Mouse (Mus musculus): ENCODE measurements around the gene Depdc5. TPM values are rescaled to one million over a fixed set of nuclear protein-coding genes. Genes with fewer than 3 reads are reported as not detected.
"Not testable (repeated sequence)": the region's sequence is repeated elsewhere in the genome, so short reads cannot be mapped to it uniquely, and the experiment has no call there.

The Depdc5 gene
- total and polyA plus RNA-seq, 3 experiments: 8.6 to 33.3 (median 28.6) TPM

- DNase-seq: no peak
These were observed 44.0 kb downstream of the Depdc5 start for GRCm38 (mm10) chr5:32907496-32907895.

GRCm38 (mm10) chr5:32914071-32914470 is 50.6 kb downstream of the Depdc5 start:
- DNase-seq: no peak

DNA sequence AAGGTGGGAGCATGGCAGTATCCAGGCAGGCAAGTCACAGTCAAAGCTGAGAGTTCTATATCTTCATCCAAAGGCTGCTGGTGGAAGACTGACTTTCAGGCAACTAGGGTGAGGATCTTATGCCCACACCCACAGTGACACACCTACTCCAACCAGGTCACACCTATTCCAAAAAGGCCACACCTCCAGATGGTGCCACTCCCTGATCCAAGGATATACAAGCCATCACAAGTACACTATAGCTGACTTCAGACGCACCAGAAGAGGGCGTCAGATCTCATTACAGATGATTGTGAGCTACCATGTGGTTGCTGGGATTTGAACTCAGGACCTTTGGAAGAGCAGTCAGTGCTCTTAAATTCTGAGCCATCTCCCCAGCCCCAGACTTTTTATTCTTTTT is 55.8 kb downstream of the Depdc5 start:
- not testable (repeated sequence) for DNase-seq

DNA sequence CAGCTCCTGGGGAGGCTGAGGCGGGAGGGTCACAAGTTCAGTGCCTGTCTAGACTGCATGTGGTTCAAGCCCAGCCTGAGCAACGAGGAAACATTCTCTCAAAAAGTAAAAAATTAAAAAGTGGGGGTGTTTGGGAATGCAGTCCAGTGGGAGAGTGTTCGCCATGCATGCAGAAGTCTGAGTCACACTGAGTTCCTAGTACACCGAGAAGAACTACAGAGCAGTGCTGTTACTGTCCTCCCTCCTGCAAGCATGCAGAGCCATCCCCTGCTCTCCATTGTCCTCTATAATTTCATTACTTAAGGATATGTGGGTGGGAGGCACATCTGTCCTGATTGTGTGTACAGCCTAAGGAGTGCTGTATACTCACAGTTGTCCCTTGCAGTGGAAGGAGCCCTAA is 59.4 kb downstream of the Depdc5 start:
- DNase-seq: no peak

DNA sequence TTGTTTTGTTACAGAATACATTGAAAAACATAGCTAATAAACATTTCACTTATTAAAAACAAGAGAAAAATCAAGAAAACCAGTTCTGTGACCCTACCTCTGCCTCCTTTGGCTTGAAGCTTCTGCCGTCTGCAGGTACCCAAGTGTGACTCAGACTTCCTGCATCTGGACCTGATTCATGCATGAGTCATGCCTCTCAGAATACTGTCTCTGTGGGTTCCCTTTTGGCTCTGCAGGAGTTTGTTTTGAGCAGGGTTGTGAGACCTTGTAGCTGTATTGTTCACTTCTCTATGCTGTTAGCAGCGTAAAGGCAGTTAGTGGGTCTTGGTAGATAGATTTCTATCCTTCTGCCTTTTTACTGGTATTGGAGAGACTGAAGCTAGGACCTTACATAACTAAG is 67.3 kb downstream of the Depdc5 start:
- peak; percentile 79 for DNase-seq

DNA sequence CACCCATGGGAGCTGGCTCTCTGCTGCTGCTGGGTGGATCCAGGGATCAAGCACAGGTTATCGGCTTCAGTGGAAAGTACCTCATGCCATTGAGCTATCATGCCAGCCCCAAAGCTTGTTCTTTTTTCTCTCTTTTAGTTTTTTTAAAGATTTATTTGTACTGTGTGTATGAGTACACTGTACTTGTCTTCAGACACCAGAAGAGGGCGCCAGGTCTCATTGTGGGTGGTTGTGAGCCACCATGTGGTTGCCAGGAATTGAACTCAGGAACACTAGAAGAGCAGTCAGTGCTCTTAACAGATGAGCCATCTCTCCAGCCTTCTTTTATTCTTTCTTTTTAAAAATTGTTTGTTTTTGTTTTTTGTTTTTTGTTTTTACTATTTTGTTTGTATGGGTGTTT is 71.2 kb downstream of the Depdc5 start:
- no peak for DNase-seq

DNA sequence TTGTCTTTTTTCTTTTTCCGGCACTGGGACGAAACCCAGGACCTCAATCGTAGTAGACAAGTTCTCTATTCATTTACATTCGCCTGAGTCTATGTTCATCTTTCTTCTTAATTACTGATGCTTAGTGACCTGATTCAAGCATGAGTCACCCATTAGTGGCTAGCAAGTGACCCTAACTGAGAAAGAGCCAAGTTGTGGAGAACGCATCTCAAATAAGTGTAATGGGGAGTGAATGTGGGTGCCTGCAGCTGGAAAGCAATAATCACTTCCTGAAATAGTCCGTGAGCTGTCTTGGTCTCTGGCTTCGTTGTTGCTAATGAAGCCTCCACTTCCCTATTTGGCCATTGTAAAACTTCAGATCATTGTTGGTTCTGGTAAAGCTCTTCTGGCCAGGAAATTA is 77.1 kb downstream of the Depdc5 start:
- no peak for DNase-seq

GRCm38 (mm10) chr5:32941209-32941924 is 77.9 kb downstream of the Depdc5 start:
- no peak for DNase-seq

- DNase-seq: no peak
These were observed 86.6 kb downstream of the Depdc5 start for GRCm38 (mm10) chr5:32950077-32950476.

DNA sequence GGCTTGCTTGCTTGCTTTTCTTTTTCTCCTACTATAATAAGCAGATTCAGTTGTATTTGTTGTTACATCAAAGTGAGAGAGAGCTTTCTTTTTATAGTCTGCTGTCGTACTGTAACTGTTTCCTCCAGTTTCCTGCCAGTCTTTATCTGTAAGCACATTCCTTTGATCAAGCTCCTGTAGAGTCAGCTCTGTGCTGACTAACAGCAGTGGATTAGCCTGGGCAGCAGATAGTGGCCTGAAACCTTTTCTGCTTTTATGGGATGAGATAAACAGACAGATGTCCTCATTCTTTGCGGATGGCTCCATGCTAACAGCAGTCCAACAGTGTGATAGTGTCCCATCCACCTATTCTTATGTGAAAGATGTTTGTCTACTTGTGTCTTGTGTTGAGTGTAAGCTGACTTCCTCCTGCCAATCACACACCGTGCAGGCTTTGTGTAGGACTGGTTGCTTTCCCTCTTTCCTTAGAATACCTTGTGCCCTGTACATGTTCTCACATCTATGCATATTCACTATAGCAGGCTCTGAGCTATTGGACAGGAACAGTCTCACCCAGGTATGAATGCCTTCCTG is 87.3 kb downstream of the Depdc5 start:
- DNase-seq: no peak

GRCm38 (mm10) chr5:32955716-32956115 is 92.2 kb downstream of the Depdc5 start:
- no peak for DNase-seq

DNA sequence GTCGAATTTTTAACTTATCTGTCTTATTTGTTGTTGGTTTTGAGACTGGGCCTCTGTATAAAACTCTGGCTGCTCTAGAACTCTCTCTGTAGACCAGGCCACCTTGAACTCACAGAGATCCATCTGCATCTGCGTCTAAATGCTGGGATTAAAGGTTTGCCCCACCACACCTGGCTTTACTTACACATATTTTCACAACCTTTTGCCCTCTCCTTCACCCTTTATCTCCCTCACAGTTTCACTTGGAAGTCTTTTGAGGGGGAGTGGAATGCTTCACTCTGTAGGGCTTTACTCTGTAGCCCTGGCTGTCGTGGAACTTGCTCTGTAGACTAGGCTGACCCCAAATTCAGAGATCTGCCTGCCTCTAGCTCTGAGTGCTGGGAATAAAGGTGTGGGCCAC is 98.1 kb downstream of the Depdc5 start:
- DNase-seq: no peak

DNA sequence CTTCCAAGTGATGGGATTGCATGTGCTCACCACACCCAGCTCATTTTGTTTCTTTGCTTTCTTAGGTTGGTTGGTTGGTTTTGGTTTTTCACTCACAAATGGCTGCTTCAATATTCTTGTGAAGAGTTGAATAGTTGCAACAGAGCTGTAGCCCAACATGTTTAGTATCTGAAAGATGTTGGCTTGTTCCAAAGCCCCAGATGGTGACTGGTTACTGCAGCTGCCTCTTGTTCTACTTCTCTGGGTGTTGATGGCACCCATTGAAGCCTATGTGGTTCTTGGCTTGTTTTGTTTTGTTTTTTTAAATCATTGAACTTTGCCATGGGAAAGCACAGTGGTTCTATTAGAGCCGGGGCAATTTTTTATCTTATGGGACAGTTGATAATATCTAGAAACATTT is 99.1 kb downstream of the Depdc5 start:
- DNase-seq: no peak

- DNase-seq: no peak
These were observed 113.0 kb downstream of the Depdc5 start for GRCm38 (mm10) chr5:32976541-32976940.

DNA sequence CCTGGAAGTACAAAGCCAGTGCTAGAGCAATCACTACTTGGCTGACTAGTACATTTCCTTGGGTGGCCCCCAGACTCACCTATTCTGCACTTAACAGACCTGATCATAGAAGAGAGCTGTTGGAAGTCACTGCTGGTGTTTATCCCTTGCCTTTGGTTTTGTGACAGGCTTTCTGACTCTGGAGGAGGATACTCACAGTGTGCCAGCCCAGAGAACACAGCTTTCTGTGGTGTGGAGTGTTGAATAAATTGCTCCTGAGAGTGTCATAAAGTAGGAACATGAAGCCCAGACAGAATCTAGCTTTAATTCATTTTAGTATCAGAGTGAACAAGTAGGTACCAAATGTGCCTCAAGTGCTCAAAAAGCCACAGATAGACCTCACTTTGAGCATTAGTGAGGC is 113.7 kb downstream of the Depdc5 start:
- no peak for DNase-seq

GRCm38 (mm10) chr5:32985379-32985778 is 121.9 kb downstream of the Depdc5 start:
- no peak for DNase-seq

- no peak for DNase-seq
These were observed 124.4 kb downstream of the Depdc5 start for GRCm38 (mm10) chr5:32987873-32988272.

DNA sequence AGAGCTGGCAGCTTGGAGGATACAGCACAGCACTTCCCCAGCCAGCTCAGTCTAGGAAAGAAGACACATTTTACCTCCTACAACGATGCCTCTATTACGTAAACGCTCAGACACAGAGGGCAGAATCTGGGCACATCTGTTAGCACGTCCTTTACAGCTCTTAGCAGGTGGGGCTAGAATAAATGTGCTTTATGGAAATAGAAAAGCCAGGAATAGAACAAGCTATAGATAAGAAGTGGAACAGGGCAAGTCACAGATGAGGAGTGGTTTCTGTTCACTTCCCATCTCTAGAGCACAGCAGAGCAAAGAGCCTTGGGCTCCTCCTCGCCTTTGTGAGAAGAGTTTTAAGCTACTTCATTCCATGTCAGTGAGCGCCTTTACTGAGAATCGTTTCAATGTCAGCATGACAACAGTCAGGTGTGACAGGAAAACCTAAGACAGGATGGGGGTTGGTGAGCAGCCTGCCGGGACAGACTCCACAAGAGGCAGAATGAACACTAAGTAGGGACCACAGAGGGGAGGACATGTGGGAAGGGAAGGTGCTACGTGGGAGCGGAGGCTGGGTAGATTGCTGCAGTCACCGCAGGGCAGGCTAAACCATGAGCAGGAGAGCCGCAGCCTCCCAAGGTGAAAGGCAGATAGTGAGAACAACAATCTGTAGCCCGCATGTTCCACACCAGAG is 126.6 kb downstream of the Depdc5 start:
- DNase-seq: no peak

DNA sequence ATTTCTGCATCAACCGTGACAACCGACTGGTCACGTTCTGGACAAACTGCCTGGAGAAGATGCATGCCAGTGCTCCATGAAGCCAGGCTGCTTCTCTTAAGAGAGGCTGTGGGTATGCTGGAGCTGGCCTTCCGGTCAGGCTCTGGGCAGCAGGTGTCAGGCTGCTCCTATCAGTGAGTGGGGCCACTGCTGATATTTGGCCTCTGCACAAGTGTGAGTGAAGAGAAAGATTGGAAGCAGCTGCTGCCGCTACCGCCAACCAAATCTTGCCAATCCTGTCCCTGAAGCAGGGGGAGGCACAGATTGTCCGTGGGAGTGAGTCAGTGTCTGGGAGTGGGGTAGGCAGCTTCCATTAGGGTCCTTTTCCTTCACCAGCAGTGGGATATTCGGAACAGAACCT is 127.7 kb downstream of the Depdc5 start:
- DNase-seq: peak; percentile 39

DNA sequence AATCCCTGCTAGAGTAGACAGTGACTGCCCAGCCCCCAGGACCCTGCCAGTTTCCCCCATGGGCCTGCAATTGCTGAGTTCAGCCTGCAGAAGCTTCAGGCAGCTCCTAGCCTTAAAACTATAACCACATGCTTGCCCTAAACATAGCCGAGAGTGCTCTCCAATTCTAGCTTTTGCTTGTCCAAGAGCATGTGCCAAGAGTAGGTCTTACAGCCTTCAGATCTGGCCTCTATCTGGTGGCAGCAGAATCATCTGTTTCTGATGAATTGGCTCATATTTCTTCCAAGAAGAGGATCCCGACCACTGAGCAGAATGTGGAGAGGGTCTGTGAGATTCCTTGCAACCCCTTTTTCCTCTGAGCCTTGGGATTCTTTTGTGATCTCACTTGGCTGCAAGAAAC is 131.0 kb downstream of the Depdc5 start:
- no peak for DNase-seq

DNA sequence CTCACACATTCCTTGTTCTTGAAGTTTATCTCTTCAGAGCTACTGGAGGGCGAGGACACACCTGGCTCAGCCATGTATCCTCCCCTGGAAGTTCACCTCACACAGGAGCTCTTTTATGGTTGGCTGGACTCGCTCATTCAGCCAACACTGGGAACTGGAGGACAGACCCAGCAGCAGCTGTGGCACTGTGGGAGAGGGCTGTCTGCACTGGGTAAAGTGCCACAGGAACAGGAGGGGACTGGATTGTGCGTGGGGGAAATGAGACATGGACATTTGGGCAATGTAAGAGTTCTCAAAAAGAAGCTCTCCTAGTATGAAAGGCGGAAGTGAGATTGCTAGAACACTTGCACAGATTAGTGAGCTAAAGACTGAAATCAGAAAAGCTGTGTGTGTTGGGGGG is 132.3 kb downstream of the Depdc5 start:
- no peak for DNase-seq

GRCm38 (mm10) chr5:32996560-32996959 is 133.1 kb downstream of the Depdc5 start:
- no peak for DNase-seq

DNA sequence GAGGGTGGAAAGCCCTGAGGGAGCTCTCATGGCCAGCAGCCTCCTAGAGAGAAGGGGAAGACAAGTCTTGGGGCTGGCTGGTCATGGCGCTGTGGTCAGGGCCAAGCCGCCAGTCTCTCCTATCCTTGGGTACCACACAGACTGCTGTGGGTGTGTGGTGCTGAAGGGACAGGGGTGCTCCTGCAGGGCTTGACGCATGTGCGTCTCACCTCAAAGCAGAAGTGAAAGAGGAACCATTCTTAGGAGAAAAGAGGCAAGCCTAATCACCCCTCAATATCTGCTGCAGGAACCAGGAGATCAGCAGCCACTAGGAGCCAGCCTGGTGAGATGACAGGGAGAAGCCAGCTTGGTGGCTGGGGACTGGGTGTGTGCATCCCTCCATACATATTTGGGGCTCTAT is 134.2 kb downstream of the Depdc5 start:
- DNase-seq: no peak

DNA sequence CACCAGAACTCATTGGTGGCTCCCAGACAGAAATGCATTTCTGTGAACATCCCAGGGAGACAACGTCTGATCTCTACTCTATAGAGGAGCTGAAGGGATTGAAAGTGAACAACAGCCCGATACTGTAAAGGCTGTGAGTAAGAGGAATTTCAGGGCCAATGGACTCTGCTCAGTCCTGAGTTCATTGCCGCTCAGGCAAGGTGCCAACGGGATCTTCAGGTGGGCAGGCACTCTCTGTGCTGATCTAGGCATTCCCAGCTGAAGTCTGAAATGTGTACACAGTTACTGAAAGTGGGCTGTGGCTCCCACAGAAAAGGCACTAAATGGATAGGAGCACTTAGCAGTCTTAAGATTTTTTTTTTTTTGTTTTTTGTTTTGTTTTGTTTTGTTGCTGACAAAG is 135.3 kb downstream of the Depdc5 start:
- DNase-seq: no peak
